Mouse (Mus musculus) limb, embryonic 13.5 days (tissue): ENCODE measurements around the gene Taf1b. TPM values are rescaled to one million over a fixed set of nuclear protein-coding genes. Genes with fewer than 3 reads are reported as not detected.

Source experiments
- polyA plus RNA-seq: library from polyadenylated mRNA; unstranded; fragments of >200 nt; fragmentation: Nextera tagmentation; extraction: Ambion mirVana; gene quantifications from 2 replicates; pipeline ENCODE4 v1.2.1, GENCODE M21; 2015

The Taf1b gene
- polyA plus RNA-seq, 1 experiment from 2014 or later, result 29.6 TPM

Other genes starting within 250 kb of the Taf1b start
- gene Grhl1, start 73.9 kb downstream of the Taf1b start, polyA plus RNA-seq, result 4.1 and 4.4 TPM in 2 replicates
- gene Klf11, start 152.9 kb downstream of the Taf1b start, polyA plus RNA-seq, result 12.4 and 13.1 TPM in 2 replicates
- gene Cys1, start 183.5 kb downstream of the Taf1b start, polyA plus RNA-seq, result 3.2 and 4.4 TPM in 2 replicates
- 235 TPM in 2 replicates for gene Rrm2, start 209.9 kb downstream of the Taf1b start, polyA plus RNA-seq